In genomic region chr4:134181825-134182224, GRCm38 (mm10) we compare ENCODE assay signal across 21 mouse cellular contexts. TPM values are rescaled to one million over a fixed set of nuclear protein-coding genes. Genes with fewer than 3 reads are reported as not detected.
A peak's percentile ranks its signal among the peaks of the same experiment; 100 is the strongest.
DNase-seq lines count a peak whose midpoint lies in the region; ATAC-seq and TF ChIP-seq lines count a peak whose summit lies in the region.
"Had no signal": no experiment of that assay in that cellular context is flagged by ENCODE, and none has a peak within 500 bp of the region (broad histone marks: within the 10 kb centered on the region; RNA-seq: fewer than 3 reads in every experiment).

No protein-coding gene starts in this region.

- no peaks in the 10 kb centered on the region for H3K36me3 ChIP-seq in heart, adult 2 months (ENCODE audit: control insufficient read depth, insufficient read depth, low read length)
- H3K36me3 ChIP-seq in E14TG2a.4 (ENCODE audit: insufficient read depth, low read length): peaks cover 43% of the 10 kb centered on the region
- no peaks in the 10 kb centered on the region for H3K36me3 ChIP-seq in liver, embryonic 11.5 days (ENCODE audit: control insufficient read depth, insufficient read depth, low read length)
- H3K36me3 ChIP-seq in intestine, embryonic 15.5 days: no peaks in the 10 kb centered on the region
- no peaks in the 10 kb centered on the region for H3K36me3 ChIP-seq in hindbrain, embryonic 11.5 days (ENCODE audit: control insufficient read depth, insufficient read depth, low read length)
- H3K36me3 ChIP-seq: hindbrain, embryonic 12.5 days; limb, embryonic 13.5 days; midbrain, embryonic 15.5 days had no signal

- peak overlapping the region; percentile 51 for H3K4me2 ChIP-seq in liver, embryonic 11.5 days
- H3K4me2 ChIP-seq in intestine, embryonic 15.5 days (replicated peaks): no peak overlapping the region
- no peak overlapping the region for H3K4me2 ChIP-seq in hindbrain, embryonic 11.5 days (replicated peaks; ENCODE audit: low read depth, low read length)
- H3K4me2 ChIP-seq: hindbrain, embryonic 12.5 days; limb, embryonic 13.5 days; midbrain, embryonic 15.5 days had no signal

- H3K4me3 ChIP-seq in heart, adult 2 months: no peak overlapping the region
- no peak overlapping the region for H3K4me3 ChIP-seq in E14TG2a.4 (replicated peaks; ENCODE audit: low read length)
- no peak overlapping the region for H3K4me3 ChIP-seq in liver, embryonic 11.5 days (ENCODE audit: low read depth, low read length)
- H3K4me3 ChIP-seq in intestine, embryonic 15.5 days (replicated peaks): no peak overlapping the region
- no peak overlapping the region for H3K4me3 ChIP-seq in hindbrain, embryonic 11.5 days (ENCODE audit: low read depth, low read length)
- H3K4me3 ChIP-seq: erythroblast, embryonic 14.5 days; hindbrain, embryonic 12.5 days; limb, embryonic 13.5 days; midbrain, embryonic 15.5 days had no signal

- peak; percentile 85 for DNase-seq in heart, adult 11 months
- DNase-seq in heart, adult 2 months: no peak
- no peak for DNase-seq in liver, embryonic 11.5 days (ENCODE audit: low spot score)
- peak; percentile 61 to 73 for DNase-seq in spleen, postnatal 4 days (ENCODE audit: low spot score in 2 of 2)
- DNase-seq in layer of hippocampus, adult 9-11 months: no peak
- no peak for DNase-seq in hindbrain, embryonic 11.5 days (ENCODE audit: low spot score)
- DNase-seq: adrenal gland, postnatal 25 days; cerebellum, adult 18-20 months; lung, postnatal 36 days had no signal

- H3K79me2 ChIP-seq in heart, adult 2 months (replicated peaks; ENCODE audit: control insufficient read depth, insufficient read depth, low read length): peaks cover 5% of the 10 kb centered on the region

- TF ChIP-seq CTCF in heart, adult 2 months (IDR thresholded peaks at IDR 0.05): no peak
- TF ChIP-seq CTCF in E14TG2a.4 (conservative IDR thresholded peaks at IDR 0.05; ENCODE audit: low read length): peak; percentile 8; the same call in 1 of the 2 replicates

- no peaks in the 10 kb centered on the region for H3K27me3 ChIP-seq in heart, adult 2 months (ENCODE audit: control insufficient read depth, insufficient read depth, low read length)
- H3K27me3 ChIP-seq in E14TG2a.4 (ENCODE audit: insufficient read depth, low read length): no peaks in the 10 kb centered on the region
- H3K27me3 ChIP-seq in liver, embryonic 11.5 days (replicated peaks; ENCODE audit: control insufficient read depth, insufficient read depth, low read length): no peaks in the 10 kb centered on the region
- H3K27me3 ChIP-seq in intestine, embryonic 15.5 days (replicated peaks): no peaks in the 10 kb centered on the region
- H3K27me3 ChIP-seq in hindbrain, embryonic 11.5 days (ENCODE audit: control insufficient read depth, insufficient read depth, low read length): no peaks in the 10 kb centered on the region
- H3K27me3 ChIP-seq: hindbrain, embryonic 12.5 days; limb, embryonic 13.5 days; midbrain, embryonic 15.5 days; Patski had no signal

- peaks cover 5% of the 10 kb centered on the region for H3K4me1 ChIP-seq in heart, adult 2 months (ENCODE audit: control insufficient read depth, insufficient read depth, low read length)
- H3K4me1 ChIP-seq in E14TG2a.4 (replicated peaks; ENCODE audit: low read depth, low read length): peaks cover 27% of the 10 kb centered on the region
- H3K4me1 ChIP-seq in liver, embryonic 11.5 days (replicated peaks; ENCODE audit: control insufficient read depth, insufficient read depth, low read length): peaks cover 25% of the 10 kb centered on the region
- peaks cover 10% of the 10 kb centered on the region for H3K4me1 ChIP-seq in intestine, embryonic 15.5 days (replicated peaks)
- H3K4me1 ChIP-seq in hindbrain, embryonic 11.5 days (replicated peaks; ENCODE audit: control insufficient read depth, insufficient read depth, low read length): 0 out of 2 replicates have a peak, but pooled peaks cover 2% of the 10 kb centered on the region

- TF ChIP-seq EP300 in heart, adult 2 months (IDR thresholded peaks at IDR 0.05; ENCODE audit: insufficient read depth, low read depth, low read length): no peak

- H3K9ac ChIP-seq in heart, adult 2 months (ENCODE audit: low read depth, low read length): no peak overlapping the region
- 0 out of 2 replicates have a peak overlapping the region, but pooled peaks have one; percentile 30 for H3K9ac ChIP-seq in liver, embryonic 11.5 days (ENCODE audit: low read depth, low read length)
- no peak overlapping the region for H3K9ac ChIP-seq in intestine, embryonic 15.5 days
- no peak overlapping the region for H3K9ac ChIP-seq in hindbrain, embryonic 11.5 days (ENCODE audit: low read depth, low read length)
- H3K9ac ChIP-seq: hindbrain, embryonic 12.5 days; limb, embryonic 13.5 days; midbrain, embryonic 15.5 days had no signal

- TF ChIP-seq POLR2A in heart, adult 2 months (IDR thresholded peaks at IDR 0.05; ENCODE audit: insufficient read depth, low read depth, low read length): no peak

- no peaks in the 10 kb centered on the region for H3K9me3 ChIP-seq in E14TG2a.4 (ENCODE audit: low read length)
- no peaks in the 10 kb centered on the region for H3K9me3 ChIP-seq in liver, embryonic 11.5 days (ENCODE audit: control insufficient read depth, low read length)
- no peaks in the 10 kb centered on the region for H3K9me3 ChIP-seq in intestine, embryonic 15.5 days
- no peaks in the 10 kb centered on the region for H3K9me3 ChIP-seq in hindbrain, embryonic 11.5 days (ENCODE audit: control insufficient read depth, low read length)
- H3K9me3 ChIP-seq: hindbrain, embryonic 12.5 days; limb, embryonic 13.5 days; midbrain, embryonic 15.5 days had no signal

- ATAC-seq in liver, embryonic 11.5 days (replicated peaks; ENCODE audit: low FRiP score): peak; percentile 79
- no peak for ATAC-seq in intestine, embryonic 15.5 days
- no peak for ATAC-seq in hindbrain, embryonic 11.5 days (ENCODE audit: low FRiP score)
- ATAC-seq: intestine, postnatal 0 days; midbrain, embryonic 15.5 days; Patski had no signal

- no peak overlapping the region for H3K27ac ChIP-seq in heart, adult 2 months
- H3K27ac ChIP-seq in liver, embryonic 11.5 days (ENCODE audit: low read depth, low read length): peak overlapping the region; percentile 78
- H3K27ac ChIP-seq in intestine, embryonic 15.5 days: no peak overlapping the region
- H3K27ac ChIP-seq in hindbrain, embryonic 11.5 days (ENCODE audit: low read depth, low read length): no peak overlapping the region
- H3K27ac ChIP-seq: hindbrain, embryonic 12.5 days; limb, embryonic 13.5 days; midbrain, embryonic 15.5 days had no signal

- intact Hi-C loops in heart, adult 2 months (cut with DNase I): no loop called here

RNA-seq across cellular contexts. Expression of gene Cep85, which starts 5.1 kb away (rescaled TPM):
- total RNA-seq in heart, adult 2 months (2021): 10 to 100 TPM; 54.4 to 63.2 TPM
- 52.2 and 73.7 TPM in 2 replicates for polyA plus RNA-seq in heart, adult 2 months (2012; rRNA removed)
- 42.9 and 44.2 TPM in 2 replicates for polyA plus RNA-seq in liver, embryonic 11.5 days (2014; fragmentation: Nextera tagmentation; extraction: Ambion mirVana)
- 90.0 and 91.6 TPM in 2 replicates for polyA plus RNA-seq in intestine, embryonic 15.5 days (2015; fragmentation: Nextera tagmentation; extraction: Ambion mirVana)
- polyA plus RNA-seq in hindbrain, embryonic 11.5 days (2014; fragmentation: Nextera tagmentation; extraction: Ambion mirVana): 27.8 and 27.9 TPM in 2 replicates

RNA-seq across cellular contexts. Expression of gene Gm7534, which starts 21.0 kb away (rescaled TPM):
- total RNA-seq in heart, adult 2 months (2021): not detected
- not detected in 2 replicates for polyA plus RNA-seq in heart, adult 2 months (2012; rRNA removed)
- not detected in 2 replicates for polyA plus RNA-seq in liver, embryonic 11.5 days (2014; fragmentation: Nextera tagmentation; extraction: Ambion mirVana)
- polyA plus RNA-seq in intestine, embryonic 15.5 days (2015; fragmentation: Nextera tagmentation; extraction: Ambion mirVana): not detected in 2 replicates
- 0.06 TPM in 1 of 2 replicates, not detected in the other for polyA plus RNA-seq in hindbrain, embryonic 11.5 days (2014; fragmentation: Nextera tagmentation; extraction: Ambion mirVana)
- total RNA-seq: adrenal gland, postnatal 25 days; granulocyte monocyte progenitor cell, adult 5-6 weeks; left cerebral cortex, adult 18-20 months had no signal
- polyA plus RNA-seq: C2C12; erythroblast, embryonic 14.5 days; hindbrain, embryonic 12.5 days; intestine, postnatal 0 days; limb, embryonic 13.5 days; midbrain, embryonic 15.5 days; neural tube, embryonic 14.5 days; Patski had no signal

RNA-seq across cellular contexts. Expression of gene Catsper4, which starts 45.4 kb away (rescaled TPM):
- not detected for total RNA-seq in heart, adult 2 months (2021)
- polyA plus RNA-seq in heart, adult 2 months (2012; rRNA removed): not detected in 2 replicates
- polyA plus RNA-seq in liver, embryonic 11.5 days (2014; fragmentation: Nextera tagmentation; extraction: Ambion mirVana): not detected in 2 replicates
- polyA plus RNA-seq in intestine, embryonic 15.5 days (2015; fragmentation: Nextera tagmentation; extraction: Ambion mirVana): 0.19 and 0.43 TPM in 2 replicates
- polyA plus RNA-seq in hindbrain, embryonic 11.5 days (2014; fragmentation: Nextera tagmentation; extraction: Ambion mirVana): not detected in 2 replicates
- total RNA-seq: adrenal gland, postnatal 25 days; granulocyte monocyte progenitor cell, adult 5-6 weeks; left cerebral cortex, adult 18-20 months had no signal
- polyA plus RNA-seq: C2C12; erythroblast, embryonic 14.5 days; hindbrain, embryonic 12.5 days; midbrain, embryonic 15.5 days; neural tube, embryonic 14.5 days had no signal

RNA-seq across cellular contexts. Expression of gene Sh3bgrl3, which starts 53.2 kb away (rescaled TPM):
- 10 to 100 TPM; 34.3 to 45.7 TPM for total RNA-seq in heart, adult 2 months (2021)
- 98.9 and 139 TPM in 2 replicates for polyA plus RNA-seq in heart, adult 2 months (2012; rRNA removed)
- 257 and 281 TPM in 2 replicates for polyA plus RNA-seq in liver, embryonic 11.5 days (2014; fragmentation: Nextera tagmentation; extraction: Ambion mirVana)
- polyA plus RNA-seq in intestine, embryonic 15.5 days (2015; fragmentation: Nextera tagmentation; extraction: Ambion mirVana): 362 and 375 TPM in 2 replicates
- polyA plus RNA-seq in hindbrain, embryonic 11.5 days (2014; fragmentation: Nextera tagmentation; extraction: Ambion mirVana): 337 and 396 TPM in 2 replicates

RNA-seq across cellular contexts. Expression of gene Cnksr1, which starts 56.4 kb away (rescaled TPM):
- 1 to 10 TPM; 4.1 to 6.7 TPM for total RNA-seq in heart, adult 2 months (2021)
- polyA plus RNA-seq in heart, adult 2 months (2012; rRNA removed): 3.3 and 4.4 TPM in 2 replicates
- polyA plus RNA-seq in liver, embryonic 11.5 days (2014; fragmentation: Nextera tagmentation; extraction: Ambion mirVana): 0.26 and 0.51 TPM in 2 replicates
- 12.2 and 12.7 TPM in 2 replicates for polyA plus RNA-seq in intestine, embryonic 15.5 days (2015; fragmentation: Nextera tagmentation; extraction: Ambion mirVana)
- polyA plus RNA-seq in hindbrain, embryonic 11.5 days (2014; fragmentation: Nextera tagmentation; extraction: Ambion mirVana): 0.14 and 0.28 TPM in 2 replicates
- total RNA-seq: granulocyte monocyte progenitor cell, adult 5-6 weeks had no signal
- polyA plus RNA-seq: erythroblast, embryonic 14.5 days; midbrain, embryonic 15.5 days had no signal

Comparison
In these comparisons a context has a peak if more than half of its experiments do, and no peak if none do; other contexts are left out.
1. DNase-seq: peak in heart, adult 11 months (single experiment) and spleen, postnatal 4 days (2 of 2); none in heart, adult 2 months (0 of 2), liver, embryonic 11.5 days (single experiment), layer of hippocampus, adult 9-11 months (single experiment) and hindbrain, embryonic 11.5 days (single experiment).